Mouse (Mus musculus) 3T3-L1 (cell line): ENCODE measurements around the gene Samhd1.
A peak's percentile ranks its signal among the peaks of the same experiment; 100 is the strongest.

Source experiments
- DNase-seq: peaks from one replicate; pipeline ENCODE4 v3.0.0-alpha.2; 2015; ENCODE audit warnings: low read depth, low spot score

Samhd1 gene

DNA sequence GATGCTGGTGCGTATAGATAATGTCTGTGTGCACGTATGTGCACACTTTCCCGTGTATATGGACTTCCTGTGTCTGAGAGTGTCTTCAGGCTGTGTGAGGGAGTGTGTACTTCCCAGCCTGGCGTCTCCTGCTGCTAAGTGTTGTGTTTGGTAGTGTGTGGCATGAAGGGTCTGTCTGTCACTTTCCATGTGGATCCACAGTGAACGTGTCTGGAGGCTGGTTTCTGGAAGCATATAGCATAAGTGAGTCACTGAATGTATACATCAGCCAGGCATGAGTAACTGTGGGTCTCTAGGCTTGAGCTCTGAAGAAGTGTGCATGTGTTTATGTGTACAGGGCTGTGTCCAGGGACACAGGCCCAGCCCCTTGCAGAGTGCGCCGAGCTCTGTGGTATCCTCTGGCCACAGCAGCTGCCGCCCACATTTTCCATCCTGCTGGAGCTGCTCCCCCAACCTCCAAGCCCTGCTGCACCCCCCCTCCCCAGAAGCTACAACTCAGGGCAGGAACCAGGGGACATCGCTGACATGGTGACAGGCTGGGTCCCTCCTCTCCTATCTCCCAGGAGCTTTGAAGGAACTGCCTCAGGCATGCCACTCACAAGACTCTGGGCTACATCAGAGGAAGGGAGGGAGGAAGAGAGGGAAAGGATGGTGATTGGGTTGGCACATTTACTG lies 61.5 kb downstream of the Samhd1 start:
- DNase-seq: peak; percentile 39

DNA sequence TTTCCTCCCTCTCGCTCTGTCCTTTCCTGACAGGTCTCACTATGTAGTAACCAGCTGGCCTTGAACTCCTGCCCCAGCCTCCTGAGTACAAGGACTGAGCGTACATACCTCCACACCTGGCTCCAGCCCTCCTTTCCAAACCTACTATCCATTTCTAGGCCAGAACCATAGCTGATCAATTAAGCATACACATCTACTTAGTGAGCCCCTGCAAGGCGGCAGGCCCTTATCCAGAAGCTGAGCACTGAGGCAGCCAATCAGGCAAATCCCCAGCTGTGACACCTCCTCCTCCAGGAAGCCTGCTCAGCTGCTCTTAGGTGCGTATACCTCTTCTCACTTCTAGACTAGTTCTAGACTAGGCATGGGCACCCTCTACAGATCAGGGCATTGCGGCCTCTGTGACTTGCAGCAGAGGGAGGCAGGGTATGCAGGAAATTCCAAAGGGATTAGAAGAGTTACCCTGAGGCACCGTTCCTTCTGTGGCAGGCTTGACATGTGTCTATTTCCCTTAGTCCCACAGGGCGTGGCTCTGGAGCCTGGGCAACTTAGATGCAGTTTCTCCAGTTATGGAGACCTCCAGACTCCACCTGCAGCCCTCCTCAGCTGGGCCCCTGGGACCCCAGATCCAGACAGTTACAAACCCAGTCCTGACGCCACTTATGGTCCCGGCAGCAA lies 62.6 kb downstream of the Samhd1 start:
- DNase-seq: peak; percentile 79

DNA sequence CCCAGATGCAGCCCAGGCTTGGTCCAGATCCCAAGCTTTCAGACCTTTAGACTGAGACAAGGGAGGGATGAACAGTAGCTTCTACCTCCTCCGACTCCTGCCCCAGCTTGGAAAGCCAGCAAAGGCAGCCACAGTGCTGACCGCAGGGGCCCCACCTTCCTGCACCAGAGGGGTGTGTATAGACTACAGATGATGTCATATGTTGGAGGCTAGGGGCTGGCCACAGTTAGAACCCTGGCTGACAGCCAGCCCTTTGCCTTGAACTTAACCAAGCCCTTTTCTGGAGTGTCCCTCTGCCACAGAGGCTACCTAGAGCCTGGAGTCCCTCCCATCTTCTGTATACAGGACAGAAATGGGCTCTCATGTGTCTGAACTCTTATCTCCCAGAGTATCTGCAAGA lies 63.5 kb downstream of the Samhd1 start:
- DNase-seq: peak; percentile 96

- DNase-seq: peak; percentile 61
Observed at GRCm38 (mm10) chr2:157070365-157070764, 64.7 kb downstream of the Samhd1 start.

GRCm38 (mm10) chr2:157069755-157070315 lies 65.2 kb downstream of the Samhd1 start:
- DNase-seq: peak; percentile 43

DNA sequence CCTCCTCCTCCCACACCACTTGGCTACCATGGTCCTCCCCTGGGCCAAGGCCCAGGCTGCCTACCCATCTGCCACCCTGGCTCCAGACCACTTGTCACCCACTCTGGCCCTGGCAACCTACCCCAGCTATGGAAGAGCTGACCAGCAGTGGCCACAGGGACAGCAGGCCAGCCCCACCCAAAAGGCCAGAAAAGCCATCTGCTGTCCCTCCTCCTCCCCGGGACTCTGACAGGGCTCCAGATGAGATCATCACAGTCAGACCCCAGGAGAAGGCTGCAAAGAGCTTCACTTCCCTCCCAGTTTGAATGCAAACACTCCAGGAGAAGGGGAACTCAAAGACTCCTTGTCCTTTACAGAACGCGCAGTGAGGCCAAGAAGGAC lies 65.7 kb downstream of the Samhd1 start:
- DNase-seq: peak; percentile 33

DNA sequence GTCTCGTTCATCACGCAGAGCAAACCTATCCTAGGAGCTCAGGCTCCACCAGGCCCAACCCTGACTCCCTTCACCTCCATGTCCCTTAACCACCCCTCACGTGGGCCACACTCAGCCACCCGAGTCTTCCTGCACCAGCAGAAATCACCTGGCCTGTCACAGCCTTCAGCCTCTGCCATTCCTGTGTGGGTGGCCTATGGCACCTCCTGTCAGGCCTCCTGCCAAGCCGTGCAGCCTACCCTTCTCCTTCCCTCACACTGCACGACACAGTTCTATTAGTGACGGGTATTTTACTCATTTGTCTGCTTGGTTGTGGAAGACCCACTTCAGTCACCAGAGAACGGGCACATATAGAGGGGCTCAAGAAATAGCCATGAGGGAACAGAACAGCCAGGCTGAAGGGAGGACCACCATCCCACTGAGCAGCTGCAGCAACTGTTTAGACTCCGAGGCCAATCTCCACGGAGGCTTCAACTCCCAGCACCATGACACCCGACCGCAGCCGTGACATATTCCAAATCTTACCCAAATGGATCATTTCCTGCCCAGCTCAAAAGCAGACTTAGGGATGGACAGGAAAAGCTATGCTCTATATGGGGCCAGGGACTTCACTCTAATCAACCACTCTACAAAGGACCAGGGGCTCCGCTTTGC lies 66.2 kb downstream of the Samhd1 start:
- DNase-seq: no peak

DNA sequence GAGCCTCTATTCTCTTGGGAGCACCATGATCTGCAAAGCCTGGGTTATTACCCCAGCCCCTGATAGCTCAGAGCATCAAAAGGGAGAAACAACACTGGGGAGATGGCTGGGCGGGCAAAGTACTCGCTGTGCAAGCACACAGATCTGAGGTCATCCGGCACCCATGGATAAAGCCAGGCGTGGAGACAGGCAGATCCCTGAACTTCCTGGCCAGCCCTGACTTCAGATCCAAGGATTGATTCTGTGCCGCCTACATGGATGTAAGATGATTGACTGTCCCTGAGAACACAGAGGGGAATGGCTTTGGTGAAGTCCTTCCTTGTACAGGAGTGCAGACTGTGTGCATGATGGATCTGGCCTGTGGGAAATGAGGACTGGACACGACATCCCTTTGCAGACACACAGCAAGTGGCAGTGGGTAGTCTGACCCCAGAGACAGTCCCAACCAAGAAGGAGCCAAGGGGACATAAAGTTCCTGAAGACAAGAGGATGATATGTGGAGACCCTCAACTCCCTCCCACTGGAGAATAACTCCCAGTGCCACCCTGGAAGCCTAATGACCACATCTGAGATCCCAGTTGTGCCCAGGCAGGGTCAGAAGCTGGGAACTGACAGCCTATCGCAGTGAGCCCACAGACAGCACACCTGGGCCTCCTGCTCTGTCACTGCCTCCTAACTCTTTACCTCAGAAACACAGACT lies 68.2 kb downstream of the Samhd1 start:
- no peak for DNase-seq

- DNase-seq: peak; percentile 76
Observed at GRCm38 (mm10) chr2:157065879-157066226, 69.2 kb downstream of the Samhd1 start.

DNA sequence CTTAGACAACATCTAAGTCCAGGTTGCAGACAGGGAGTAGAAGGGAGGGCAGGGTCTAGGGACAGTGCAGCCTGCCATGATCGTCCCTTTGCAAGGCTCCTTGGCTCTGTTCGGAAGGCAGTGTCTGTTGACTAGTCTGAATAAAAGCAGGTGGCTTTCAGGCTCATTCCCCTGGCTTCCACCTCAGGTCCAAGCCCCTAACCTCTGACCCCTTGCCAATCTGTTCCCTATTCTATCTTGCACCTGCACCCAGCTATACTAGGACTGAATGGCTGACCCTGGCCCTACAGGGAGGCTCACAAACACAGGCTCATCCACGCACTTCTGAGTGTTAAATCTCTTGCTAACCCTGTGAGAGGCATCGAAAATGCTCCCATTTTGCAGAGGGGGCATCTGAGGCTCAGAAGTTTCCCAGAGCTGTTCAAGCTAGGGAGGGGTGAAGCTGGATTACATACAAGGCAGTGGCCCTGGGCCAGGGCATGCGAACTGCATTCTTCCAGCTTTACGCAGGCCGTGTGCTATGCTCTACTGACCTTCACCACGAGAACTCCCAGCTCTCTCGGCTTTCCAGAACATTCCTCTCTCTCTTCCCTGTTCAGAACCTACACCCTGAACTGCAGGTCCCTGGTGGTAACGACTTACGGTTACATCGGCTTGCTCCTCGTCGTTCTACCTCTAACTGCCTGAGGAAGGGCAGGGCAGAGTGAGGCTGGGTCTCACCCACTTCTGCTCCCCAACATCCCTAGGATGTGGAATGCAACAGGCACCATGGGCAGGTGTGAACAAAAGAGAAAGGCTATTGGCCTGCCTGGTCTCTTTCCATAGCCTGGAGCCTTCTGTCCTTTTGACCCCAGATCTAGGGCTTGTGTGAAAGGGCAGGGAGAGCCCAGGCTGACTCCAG lies 69.8 kb downstream of the Samhd1 start:
- no peak for DNase-seq

DNA sequence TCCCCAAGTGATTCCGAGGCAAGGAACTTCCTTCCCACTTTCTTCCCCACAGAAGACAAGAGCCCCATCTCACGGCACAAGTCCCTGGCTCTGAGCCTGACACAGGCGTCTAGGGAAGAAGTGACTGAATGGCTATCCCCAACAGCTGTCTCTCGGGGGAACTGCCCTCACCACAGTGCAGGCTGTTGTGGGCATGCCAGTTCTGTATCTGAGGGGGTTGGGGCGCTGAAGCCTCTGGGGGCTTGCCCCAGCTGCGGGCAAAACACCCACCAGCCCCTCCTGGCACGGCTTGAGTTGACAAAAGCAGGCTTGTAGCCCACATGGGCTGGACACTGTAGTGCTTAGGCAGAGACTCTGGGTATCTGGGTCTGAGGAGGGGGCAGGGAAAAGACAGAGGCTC lies 70.9 kb downstream of the Samhd1 start:
- DNase-seq: no peak

- peak; percentile 20 for DNase-seq
Observed at GRCm38 (mm10) chr2:157063241-157063700, 71.8 kb downstream of the Samhd1 start.

GRCm38 (mm10) chr2:157060557-157061305 lies 74.3 kb downstream of the Samhd1 start:
- no peak for DNase-seq

- DNase-seq: no peak
Observed at GRCm38 (mm10) chr2:157060037-157060436, 75.0 kb downstream of the Samhd1 start.

DNA sequence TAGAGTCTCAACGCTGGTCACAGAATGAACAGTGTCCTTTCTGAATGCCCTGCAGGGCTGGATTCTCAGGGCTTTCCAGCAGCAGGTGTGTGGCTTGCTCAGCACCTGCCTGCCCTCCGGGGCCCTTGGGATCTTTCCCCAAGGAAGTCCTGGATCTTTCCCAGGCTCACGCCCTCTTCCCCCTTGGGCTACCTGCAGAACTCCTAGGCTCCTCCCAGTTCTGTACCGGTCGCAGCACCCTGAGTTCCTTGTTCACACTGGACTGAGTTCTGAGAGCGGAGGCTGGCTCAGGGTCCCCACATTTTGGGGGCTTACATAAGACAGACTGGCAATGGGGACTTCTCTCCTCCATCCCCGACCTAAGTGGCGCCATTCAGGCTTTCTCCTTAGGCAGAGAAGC lies 75.9 kb downstream of the Samhd1 start:
- DNase-seq: no peak

DNA sequence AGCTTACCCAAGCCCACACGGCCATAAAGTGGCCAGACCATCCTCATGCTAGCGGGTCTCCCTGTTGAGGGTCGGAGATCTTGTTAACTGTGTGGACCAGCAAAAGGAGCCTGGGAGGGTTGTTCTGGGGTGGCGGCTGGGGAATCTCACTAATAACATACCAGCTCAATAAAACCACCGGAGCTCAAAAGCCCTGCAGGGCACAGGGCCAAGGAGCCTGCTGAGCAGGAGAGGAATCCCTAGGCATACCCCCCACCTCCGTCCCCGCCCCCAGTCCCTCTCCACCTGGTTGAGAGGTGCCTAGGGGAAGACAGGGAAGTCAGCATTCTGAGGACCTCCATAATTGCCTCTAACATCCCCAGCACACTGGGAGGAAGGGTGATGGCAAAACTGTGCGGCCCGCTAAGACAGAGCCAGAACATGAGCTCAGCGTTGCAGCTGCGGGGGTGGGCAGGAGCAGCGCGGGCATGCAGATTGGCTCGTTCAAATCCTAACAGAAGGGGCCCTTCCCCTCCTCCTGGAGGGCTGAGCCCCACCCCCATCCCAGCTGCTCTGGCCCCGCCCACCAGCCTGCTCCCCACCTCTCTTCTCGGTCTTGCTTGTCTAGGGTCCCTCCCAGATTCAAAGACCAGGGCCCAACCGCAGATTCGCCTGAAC lies 76.6 kb downstream of the Samhd1 start:
- no peak for DNase-seq

GRCm38 (mm10) chr2:157057758-157058157 lies 77.3 kb downstream of the Samhd1 start:
- DNase-seq: no peak

GRCm38 (mm10) chr2:157057186-157057585 lies 77.9 kb downstream of the Samhd1 start:
- no peak for DNase-seq

DNA sequence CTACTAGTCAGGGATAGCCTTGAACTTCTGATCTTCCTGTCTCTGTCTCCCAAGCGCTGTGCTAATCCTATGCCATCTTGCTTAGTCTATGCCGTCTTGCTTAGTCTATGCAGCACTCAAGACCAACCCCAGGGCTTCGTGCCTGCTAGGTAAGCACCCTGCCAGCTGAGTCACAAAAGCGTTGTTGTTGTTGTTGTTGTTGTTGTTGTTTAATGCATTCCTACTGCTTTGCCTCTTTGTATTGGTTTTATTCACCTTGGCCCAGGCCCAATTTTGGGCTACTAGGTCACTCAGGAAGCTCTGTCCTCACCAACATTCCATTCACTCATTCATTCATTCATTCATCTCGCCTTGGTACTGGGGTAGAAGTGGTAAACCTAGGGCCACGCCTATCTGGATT lies 79.3 kb downstream of the Samhd1 start:
- no peak for DNase-seq

DNA sequence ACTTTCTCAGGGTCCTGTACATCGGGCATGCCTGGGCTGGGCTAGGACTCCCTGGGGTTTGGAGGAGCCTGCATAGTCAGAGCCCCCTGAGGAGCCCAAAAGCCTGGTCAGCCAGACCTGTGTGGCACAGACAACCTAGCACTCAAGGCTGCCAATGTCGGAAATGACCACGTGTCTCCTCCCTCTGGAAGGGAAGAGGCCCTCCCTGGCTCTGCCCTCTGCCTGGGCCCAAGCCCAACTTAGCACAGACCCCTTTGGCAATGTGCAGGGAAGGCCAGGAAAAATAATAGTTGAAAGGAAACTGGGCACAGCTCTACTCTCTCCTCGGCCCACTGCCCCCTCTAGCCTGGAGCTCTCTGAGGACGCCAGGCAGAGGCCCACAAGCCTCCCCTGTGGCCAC lies 80.2 kb downstream of the Samhd1 start:
- peak; percentile 34 for DNase-seq
